Mouse (Mus musculus): Measurements from ENCODE around the gene Micall2.
A peak's percentile ranks its signal among the peaks of the same experiment; 100 is the strongest.
"Not testable (repeated sequence)": the region's sequence is repeated elsewhere in the genome, so short reads cannot be mapped to it uniquely, and the experiment has no call there.

The Micall2 gene

DNA sequence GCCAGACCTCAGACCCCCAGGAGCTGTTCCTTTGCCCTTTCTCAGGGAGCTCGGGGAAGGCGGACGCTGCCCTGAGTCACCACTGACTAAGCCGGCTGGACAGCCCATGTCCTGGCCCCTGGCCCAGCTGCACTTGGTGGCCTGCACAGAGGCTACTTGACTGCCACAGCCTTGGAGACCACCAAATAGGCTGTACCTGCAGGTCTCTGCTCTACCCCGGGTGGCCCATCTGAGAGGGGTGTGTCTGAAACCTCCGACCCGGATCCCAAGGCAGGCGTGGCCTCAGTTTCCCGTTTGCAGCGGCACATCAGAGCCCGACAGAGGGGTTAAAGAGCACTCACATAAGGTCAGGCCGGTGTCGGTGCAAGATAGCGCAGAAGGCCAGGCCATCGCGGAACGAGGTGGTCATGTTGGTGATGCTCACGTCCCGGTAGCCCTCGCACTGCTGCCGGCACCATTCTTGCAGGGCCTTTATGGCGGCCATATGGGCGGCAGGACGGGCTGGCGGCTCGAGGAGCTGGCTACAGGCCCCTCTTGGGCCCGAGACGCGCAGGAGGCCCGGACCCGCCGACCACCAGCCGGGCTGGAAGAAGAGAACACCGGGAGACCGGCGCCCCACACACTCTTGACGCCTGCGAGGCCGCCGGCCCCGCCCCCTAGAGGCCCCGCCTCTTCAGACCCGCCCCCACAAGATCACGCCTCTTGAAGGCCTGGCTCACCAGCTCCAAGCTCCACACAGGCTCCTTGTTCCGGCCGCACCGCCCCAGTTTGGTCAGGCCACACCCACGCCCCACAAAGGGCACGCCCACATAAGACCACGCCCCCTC, at the start of gene Micall2:
TSS of gene Micall2 (minus strand) at position 660 of the 827 bp plus-strand sequence.
- DNase-seq (ENCODE audit: low spot score in 2 of 2), result peak; percentile 97 to 98

DNA sequence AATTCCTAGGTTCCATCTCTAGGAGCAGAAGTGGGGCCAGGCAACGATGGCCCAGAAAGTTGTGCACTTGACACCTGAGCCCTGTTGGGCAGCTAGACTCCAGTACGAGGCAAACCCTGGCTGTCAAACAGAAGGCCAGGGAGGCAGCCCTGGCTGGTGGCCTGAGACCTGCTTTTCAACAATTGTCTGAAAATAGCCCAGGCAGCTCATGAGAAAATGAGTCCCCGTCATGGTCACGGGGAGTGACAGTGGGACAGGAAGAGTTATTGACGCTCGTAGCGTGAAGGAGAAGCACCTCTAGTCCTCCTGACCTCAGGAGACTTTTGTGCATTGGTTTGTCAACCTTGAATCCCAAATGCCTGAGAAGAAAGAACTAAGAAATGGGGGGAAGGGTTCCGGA, 45.3 kb upstream of the Micall2 start:
- no peak for DNase-seq (ENCODE audit: low spot score in 2 of 2)

DNA sequence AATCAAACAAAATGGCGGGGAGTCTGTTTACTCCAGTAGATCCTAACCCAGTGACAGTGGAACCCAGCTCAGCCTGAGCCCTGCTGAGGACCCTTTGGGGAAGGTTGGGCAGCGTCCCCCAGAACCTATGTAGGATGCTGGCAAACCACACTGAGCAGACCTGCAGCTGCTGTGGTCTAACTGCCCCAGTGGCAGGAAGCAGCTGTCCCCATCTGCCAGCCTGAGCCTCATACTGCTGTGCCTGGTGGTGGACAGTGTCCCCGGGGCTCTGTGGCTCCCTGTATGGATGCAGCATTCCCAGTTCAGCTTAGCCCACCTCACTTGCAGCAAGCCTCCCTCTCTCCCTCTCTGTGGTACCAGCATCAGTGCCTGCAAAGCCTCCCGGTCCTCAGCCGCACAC, 40.8 kb upstream of the Micall2 start:
- DNase-seq (ENCODE audit: low spot score in 2 of 2), result no peak

DNA sequence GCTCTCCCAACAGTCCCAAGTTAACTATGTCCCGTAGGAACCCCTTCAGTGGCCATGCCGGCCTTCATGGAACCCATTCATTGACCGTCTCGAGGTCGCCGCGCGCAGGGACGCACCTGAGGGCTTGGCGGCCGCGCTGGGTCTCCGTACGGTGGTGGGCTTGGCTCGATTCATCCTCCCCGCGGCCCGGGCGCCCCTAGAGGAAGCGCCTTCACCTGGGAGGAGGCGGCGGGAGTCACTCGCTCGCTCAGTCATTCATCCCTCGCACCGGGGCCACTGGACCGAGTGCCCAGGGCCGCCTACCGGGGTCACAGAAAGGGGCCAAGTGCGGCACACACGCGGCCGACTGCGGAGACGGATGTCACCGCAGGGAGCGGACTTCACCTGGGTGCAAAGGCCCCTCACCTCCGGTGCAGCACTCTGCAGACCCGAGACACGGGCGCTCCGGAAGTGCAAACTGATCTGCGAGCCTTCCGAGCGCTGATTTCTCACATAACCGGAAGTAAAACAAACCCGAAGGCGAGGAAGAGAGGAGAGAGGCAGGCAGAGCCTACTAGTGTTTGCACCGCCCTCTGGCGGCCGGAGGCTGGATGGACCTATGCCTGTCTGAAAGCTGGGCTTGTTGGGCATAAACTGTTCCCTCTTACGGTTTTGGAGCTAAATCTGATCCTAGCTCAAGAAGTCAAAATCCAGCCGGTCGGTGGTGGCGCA, 39.2 kb upstream of the Micall2 start, which contains the start of gene Ints1:
TSS of gene Ints1 (minus strand) at position 459 of the 711 bp plus-strand sequence.
- peak; percentile 89 to 94 for DNase-seq (ENCODE audit: low spot score in 2 of 2)

DNA sequence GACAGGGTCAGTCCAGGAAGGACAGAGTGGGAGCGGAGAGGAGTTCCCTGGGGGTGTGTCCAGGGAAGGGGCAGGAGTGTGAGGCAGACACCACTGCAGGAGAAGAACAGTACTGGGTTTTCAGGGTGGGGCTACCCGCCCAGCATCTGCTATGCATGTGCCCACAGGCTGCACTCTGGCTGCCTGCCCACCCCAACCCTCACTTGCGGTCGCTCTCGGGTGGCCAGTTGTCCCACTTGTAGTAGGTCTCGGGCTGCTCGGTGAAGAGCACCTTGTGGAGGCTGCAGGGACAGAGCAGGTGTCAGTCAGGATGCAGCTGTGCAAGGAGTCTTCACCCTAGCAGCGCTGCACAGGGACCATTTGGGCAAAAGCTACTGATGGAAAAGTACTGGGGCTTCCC, 32.1 kb upstream of the Micall2 start:
- DNase-seq (ENCODE audit: low spot score in 2 of 2), result no peak

DNA sequence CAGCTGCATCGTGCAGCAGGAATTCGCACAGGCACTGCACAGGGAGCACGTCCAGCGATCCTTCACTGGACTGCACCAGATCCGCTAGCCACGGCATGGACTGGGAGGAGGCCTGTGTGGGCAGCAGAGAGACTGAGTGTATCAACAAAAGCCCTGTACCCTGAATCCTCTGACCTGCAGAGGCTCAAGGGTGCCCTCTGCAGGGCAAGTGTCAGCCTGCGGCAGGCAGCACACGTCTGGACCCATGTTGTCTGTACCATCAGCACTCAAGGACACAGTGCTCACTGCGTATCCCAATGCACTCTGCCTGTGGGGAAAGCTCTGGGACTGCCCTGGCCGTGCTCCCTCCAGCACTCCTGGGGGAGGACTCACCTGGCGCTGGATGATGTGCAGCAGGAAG, 28.2 kb upstream of the Micall2 start:
- no peak for DNase-seq (ENCODE audit: low spot score in 2 of 2)

DNA sequence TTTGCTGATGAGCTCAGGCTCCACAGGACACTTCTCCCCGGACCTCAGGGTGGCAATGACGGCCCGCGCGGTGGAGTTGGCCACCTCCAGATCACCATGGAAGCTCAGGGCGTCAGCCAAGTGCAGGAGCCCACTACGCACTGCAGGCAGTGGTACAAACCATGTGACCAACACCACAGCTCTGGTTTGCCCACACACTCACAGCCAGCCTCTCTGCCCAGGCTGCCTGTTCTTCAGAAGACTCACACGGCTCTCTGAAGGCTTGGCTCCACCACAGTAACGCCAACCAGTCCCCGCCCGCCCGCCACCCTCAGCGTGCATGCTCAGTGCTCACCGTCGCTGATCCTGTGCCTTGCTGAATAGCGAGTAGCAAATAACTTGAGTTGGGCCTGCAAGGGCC, 22.0 kb upstream of the Micall2 start:
- DNase-seq (ENCODE audit: low spot score in 2 of 2), result no peak

DNA sequence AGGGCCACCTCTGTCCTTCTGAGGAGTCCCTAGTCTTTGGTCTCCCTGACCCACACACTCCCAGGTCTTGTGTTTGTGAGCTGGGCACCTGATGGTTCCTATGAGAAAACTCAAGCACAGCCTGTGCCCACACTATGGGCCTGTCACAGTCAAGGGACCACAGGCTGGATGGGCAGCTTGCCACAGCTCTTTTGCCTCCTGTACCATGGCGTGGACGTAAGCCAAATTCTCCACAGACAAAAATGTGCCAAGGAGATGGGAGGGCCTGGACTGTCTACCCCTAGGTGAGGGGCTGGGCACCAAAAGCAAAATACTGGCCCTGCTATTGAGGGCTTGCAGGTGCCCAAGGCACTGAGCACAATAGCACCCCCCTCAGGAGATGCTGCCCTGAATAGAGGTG, 20.4 kb upstream of the Micall2 start:
- no peak for DNase-seq (ENCODE audit: low spot score in 2 of 2)

DNA sequence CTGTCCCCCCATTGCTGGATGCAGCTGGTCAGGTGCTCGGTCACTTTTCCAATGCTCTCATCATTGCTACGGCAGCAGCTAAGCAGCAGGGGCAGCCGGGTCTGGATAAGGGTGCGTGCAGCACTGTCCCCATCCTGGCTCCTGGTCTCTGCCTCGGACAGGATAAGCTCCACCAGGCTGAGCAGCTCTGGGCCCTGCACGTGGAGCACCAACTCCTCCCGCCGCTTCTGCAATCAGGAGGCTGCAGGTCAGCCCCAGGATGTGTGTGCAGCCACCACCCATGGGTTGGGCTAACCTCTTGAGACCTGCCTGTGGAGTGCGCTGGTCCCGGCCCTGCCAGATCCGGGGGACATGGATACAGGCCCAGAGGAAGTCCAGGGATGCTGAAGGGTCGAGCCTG, 20.0 kb upstream of the Micall2 start:
- DNase-seq (ENCODE audit: low spot score in 2 of 2), result no peak

DNA sequence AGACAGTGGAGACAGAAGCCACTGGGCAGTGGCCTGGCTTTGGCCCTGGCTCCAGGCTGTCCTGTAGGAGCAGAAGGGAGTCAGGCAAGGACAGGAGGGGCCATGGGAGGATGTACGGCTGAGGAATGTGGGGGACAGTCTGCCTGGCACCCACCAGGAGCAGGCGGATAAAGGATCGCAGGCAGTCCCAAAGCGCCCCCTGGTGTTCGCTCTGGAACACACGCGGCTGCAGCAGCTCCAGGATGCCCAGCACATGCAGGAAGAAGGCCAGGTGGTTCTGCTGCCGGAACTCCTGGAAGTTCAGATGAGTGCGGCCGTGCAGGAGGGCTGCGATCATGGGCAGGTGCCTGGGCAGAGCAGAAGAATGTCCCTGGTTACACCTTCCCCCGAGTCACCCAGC, 18.6 kb upstream of the Micall2 start:
- DNase-seq (ENCODE audit: low spot score in 2 of 2), result peak; percentile 20 to 21

DNA sequence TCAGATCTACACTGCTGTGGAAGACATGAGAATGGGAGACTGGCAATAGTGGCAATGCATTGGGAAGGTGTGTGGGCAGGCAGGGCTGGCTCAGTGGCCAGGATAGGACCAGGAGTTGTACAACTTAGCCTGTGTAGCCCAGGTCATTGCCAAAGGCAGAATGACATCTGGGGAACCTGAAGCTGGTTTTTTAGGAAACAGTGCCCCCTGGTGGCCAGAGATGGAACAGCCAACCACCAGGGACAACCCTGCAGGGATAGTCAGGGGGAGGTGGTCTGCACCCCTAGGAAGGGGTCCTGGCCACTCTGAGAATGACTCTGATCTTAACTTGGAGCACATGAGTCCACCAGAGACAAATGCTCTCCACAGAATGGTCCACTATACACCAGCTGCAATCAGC, 14.4 kb upstream of the Micall2 start:
- DNase-seq (ENCODE audit: low spot score in 2 of 2), result peak; percentile 44 to 62

DNA sequence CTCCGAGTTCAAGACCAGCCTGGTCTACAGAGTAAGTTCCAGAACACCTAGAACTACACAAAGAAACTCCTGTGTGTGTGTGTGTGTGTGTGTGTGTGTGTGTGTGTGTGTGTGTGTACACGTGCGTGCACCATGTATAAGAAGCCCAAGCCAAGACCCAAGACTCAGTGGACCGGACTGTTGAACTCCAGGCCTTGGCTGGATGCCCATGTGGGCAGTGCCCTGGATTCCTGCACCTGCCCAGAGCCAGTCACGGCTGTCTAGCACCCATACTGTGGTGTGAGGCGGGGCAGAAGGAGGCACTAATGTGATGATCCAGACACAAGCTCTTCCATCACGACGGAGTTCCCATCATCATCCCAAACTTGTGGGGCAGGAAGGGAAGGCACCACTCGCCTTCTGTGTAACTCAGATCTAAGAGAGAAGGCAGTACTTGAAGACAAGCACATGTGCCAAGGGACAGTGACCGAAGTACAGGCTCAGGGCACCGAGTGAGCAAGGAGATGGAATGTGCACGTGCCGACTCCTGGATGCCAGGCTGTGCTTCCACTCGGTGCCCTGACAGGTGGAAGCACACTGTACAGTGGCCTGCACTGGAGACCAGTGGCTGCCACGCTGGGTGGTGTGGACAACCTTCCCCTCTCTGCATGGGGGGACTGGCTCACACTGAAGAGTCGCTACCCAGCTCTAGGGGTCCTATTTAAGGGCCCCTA, 13.4 kb upstream of the Micall2 start:
- DNase-seq (ENCODE audit: low spot score in 2 of 2), result no peak

DNA sequence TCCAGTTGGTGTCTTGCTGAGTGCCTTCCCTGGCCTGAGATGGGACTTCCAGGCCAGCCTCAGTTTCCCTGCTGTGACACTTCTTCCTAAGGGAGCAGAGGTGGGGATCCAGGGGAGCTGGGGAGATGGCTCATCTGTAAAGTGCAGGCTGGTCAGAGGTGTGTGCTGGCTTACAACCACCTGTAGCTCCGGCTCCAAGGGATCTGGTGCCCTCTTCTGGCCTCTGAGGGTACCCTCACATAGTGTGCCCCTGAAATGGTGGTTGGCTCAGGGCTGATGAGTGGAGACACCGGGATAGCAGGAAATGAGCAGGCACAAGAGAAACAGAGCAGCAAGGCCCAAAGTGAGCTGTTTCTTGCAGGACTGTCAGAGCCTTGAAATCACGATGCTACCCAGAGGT, 9.6 kb upstream of the Micall2 start:
- peak; percentile 63 to 67 for DNase-seq (ENCODE audit: low spot score in 2 of 2)

DNA sequence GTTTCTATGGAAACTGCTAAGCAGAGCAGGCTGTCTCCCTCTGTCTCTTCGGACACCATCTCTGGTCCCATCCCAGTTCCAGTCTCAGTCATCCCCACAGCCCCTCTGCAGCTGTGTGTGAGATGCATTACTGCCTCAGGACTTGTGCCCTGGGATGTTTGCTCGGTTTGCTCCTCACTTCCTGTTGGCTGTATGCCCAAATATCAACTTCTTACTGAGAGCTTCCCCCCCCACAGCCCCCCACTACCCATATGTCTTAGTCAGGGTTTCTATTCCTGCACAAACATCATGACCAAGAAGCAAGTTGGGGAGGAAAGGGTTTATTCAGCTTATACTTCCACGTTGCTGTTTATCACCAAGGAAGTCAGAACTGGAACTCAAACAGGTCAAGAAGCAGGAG, 6.5 kb upstream of the Micall2 start:
- DNase-seq (ENCODE audit: low spot score in 2 of 2), result not testable (repeated sequence)

DNA sequence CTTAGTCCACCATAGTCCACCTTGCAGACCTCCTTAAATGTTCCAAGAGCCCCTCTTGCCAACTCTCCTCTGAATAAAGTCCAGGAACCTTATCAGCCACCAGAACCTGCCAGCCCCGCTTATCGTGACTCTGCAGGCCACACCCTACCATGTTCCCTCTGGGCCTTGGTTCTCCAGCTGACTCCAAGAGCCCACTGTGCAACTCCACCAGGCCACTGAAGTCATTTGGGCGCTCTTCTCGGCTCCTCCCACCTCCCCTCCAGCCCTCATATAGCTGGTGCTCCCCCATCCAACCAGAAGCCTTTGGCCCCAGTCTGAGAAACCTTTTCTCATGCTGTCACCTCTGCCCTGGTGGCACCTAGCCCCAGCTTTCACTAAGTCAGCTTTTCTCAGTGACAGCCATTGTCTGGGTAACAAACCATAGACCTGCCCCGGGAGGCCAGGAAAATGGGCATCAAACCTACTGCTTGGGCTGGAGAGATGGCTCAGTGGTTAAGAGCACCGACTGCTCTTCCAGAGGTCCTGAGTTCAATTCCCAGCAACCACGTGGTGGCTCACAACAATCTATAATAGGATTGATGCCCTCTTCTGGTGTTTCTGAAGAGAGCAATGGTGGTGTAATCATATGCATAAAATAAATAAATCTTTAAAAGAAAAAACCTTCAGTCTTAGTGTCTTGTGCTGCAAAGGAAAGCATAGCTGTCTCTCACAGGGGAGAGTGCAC, 2.6 kb upstream of the Micall2 start:
- no peak for DNase-seq (ENCODE audit: low spot score in 2 of 2)

DNA sequence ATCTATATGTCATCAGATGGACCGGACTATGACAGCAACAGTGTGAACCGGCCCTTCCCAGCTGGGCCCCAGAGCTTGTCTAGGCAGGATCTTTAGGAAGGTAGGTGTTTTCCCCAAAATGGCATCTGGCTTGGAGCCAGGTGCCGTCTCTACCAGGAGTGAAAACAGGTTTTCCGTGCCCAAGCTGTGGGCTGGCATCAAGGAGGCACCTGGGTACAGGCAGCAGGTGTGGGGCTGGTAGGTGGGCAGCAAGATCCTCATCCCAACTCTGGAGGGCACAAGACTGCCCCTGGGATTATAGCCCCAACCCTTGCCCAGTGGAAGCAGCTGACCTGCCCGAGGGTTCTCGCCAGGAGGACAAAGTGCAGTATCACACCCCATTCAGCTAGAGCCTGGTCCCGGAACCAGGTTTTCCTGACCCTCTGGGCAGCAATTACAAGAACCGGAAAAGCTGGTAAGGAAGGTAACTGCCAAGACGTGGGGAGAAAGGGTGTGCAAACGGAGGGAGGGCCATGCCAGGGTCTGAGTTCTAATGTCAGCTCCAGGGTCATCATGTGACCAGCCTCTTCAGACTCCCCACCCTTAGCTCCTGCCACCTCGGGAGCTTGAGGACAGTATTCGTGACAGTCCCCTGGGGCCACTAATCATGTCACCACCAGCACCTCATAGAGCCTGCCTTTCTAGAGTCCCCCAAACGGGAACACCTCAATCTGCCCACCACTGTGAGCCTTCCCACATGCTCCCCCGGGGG, 1.9 kb upstream of the Micall2 start:
- peak; percentile 65 for DNase-seq (ENCODE audit: low spot score in 2 of 2)

DNA sequence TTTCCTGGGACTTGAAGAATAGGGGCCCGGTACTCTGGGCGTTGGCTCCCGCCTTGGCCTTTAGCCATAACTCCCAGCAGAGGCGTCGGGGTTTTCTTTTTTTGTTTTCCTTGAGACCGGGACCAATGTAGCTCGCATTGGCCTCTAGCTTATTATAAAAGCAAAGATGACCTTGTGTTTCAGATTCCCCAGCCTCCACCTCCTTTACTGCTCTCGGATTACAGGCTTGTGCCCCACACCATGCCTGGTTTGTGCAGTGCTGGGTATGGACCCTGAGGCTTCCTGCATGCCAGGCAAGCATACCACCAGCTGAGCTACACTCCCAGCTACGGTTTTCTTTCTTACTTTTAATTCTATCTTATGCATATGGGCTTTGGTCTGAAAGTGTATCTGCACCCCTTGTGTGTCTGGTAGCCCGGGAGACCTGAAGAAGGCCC, 386 bp upstream of the Micall2 start:
- DNase-seq (ENCODE audit: low spot score in 2 of 2), result no peak

DNA sequence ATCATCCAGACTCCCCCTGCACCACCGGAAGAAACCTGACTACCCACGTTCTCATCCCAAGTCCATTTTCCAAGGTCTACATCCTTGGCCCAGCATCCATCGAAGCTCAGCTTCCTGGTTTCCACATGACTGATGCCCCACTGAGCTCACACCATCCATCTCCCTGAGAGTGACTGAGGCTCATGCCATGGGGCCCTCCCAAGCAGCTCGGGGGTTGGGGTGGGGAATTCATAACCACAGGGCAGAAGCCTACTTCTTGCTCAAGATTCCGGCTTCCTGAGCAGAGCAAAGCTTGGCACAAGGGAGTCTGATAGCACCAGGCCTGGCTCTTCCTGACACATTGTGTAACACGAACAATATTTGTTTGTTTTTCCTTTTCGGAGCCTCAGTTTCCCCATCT, 1.4 kb downstream of the Micall2 start:
- no peak for DNase-seq (ENCODE audit: low spot score in 2 of 2)

DNA sequence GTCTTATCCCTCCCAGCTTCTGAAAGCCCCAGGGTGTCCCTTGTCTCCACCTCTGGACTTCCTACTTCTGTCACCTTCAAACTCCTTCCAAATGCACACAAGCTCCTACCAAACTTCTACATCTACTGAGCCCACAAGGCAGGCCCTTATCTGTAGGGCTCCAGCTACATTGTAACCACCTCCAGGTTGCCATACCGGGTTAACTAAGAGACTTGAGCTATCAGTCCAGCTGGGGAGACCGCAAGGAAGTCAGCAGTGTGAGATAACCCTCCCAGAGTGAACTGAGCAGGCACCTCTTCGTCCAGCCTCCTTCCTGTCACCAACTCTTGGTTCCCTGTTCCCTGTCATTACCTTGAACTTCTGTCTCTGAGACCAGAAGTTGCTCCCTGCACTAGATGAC, 2.1 kb downstream of the Micall2 start:
- no peak for DNase-seq (ENCODE audit: low spot score in 2 of 2)

DNA sequence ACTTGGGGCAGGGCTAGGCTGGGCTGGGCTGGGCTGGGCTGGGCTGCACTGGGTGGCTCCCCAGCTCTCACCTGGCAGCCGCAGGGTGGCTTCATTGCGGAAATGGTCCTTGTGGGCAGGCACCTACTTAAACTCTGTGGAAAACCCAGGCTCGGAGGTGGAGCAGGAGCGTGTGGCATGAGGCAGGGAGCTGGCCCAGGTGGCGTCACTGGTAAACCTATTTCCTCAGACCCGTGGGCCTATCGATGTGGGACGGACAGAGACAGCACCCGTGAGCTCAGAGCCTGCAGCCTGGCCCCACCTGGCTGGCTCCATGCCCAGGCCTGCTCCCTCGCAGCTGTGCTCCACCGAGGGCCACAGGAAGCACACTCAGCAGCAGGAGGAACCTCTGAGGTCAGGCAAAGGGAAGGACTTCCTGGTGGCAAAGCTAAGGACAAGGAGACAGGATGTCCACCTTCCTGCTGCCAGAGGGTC, 3.5 kb downstream of the Micall2 start:
- peak; percentile 51 to 72 for DNase-seq (ENCODE audit: low spot score in 2 of 2)

All from urinary bladder, postnatal 36 days (tissue).